ENCODE assay signal across 12 mouse cellular contexts in the genomic region with DNA sequence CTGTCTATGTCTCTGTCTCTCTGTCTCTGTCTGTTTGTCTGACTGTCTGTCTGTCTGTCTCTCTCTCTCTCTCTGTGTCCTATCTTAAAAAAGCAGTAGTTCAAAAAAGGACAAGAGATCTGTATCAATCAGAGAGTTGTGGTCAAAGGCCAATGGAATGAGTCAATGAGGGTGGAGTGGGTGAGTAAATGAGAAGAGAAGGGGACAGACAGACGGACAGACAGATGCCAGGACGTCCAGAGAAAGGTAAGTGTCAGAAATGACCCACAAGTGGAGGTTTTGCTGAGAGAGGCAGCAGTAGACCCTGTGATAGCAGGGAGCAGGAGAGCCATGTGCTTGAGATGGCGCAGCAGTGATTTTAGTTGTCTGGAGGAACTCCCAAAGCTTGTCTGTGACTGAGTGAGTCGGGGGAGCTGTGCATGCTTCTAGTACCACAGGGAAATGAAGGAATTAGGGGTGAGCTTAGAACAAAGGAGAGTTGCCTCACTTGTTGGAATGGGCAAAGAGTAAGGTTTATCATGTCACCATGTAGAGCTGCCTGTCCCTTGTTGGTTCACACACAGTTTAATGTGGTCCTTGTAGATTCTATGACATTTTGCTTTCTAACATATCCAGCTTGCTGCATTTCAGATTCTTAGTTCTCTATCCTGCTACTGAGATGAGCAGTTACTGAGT. TPM values are rescaled to one million over a fixed set of nuclear protein-coding genes. Genes with fewer than 3 reads are reported as not detected.
DNase-seq lines count a peak whose midpoint lies in the region; ATAC-seq and TF ChIP-seq lines count a peak whose summit lies in the region.
"Had no signal": no experiment of that assay in that cellular context is flagged by ENCODE, and none has a peak within 500 bp of the region (broad histone marks: within the 10 kb centered on the region; RNA-seq: fewer than 3 reads in every experiment).

No protein-coding gene starts in this region.

- no peaks in the 10 kb centered on the region for H3K9me3 ChIP-seq in heart, embryonic 11.5 days (replicated peaks; ENCODE audit: control insufficient read depth, low read length)
- H3K9me3 ChIP-seq in lung, embryonic 15.5 days = no peaks in the 10 kb centered on the region
- H3K9me3 ChIP-seq in neural tube, embryonic 15.5 days (replicated peaks) = no peaks in the 10 kb centered on the region
- H3K9me3 ChIP-seq: forebrain, embryonic 15.5 days had no signal

- peak overlapping the region; percentile 4; the same call in 1 of the 2 replicates for H3K27ac ChIP-seq in heart, adult 2 months
- H3K27ac ChIP-seq in heart, embryonic 11.5 days (ENCODE audit: low read depth, low read length) = no peak overlapping the region
- H3K27ac ChIP-seq in lung, embryonic 15.5 days = peak overlapping the region; percentile 11; the same call in 1 of the 2 replicates
- H3K27ac ChIP-seq in macrophage = peak overlapping the region; percentile 80
- no peak overlapping the region for H3K27ac ChIP-seq in neural tube, embryonic 15.5 days (replicated peaks)
- H3K27ac ChIP-seq: forebrain, embryonic 15.5 days; hindbrain, embryonic 14.5 days had no signal

- H3K9ac ChIP-seq in heart, adult 2 months (ENCODE audit: low read depth, low read length) = no peak overlapping the region
- no peak overlapping the region for H3K9ac ChIP-seq in heart, embryonic 11.5 days (ENCODE audit: low read depth, low read length)
- no peak overlapping the region for H3K9ac ChIP-seq in lung, embryonic 15.5 days
- H3K9ac ChIP-seq in neural tube, embryonic 15.5 days (replicated peaks) = no peak overlapping the region
- H3K9ac ChIP-seq: forebrain, embryonic 15.5 days; hindbrain, embryonic 14.5 days had no signal

- peaks cover 14% of the 10 kb centered on the region for H3K36me3 ChIP-seq in heart, adult 2 months (ENCODE audit: control insufficient read depth, insufficient read depth, low read length)
- H3K36me3 ChIP-seq in heart, embryonic 11.5 days (ENCODE audit: control insufficient read depth, insufficient read depth, low read length) = no peaks in the 10 kb centered on the region
- H3K36me3 ChIP-seq in lung, embryonic 15.5 days = no peaks in the 10 kb centered on the region
- no peaks in the 10 kb centered on the region for H3K36me3 ChIP-seq in macrophage (ENCODE audit: inconsistent target)
- H3K36me3 ChIP-seq in neural tube, embryonic 15.5 days = no peaks in the 10 kb centered on the region
- H3K36me3 ChIP-seq: forebrain, embryonic 15.5 days had no signal

- DNase-seq in heart, adult 2 months = no peak
- DNase-seq in lung, postnatal 4 days = no peak
- DNase-seq in Muller cell, postnatal 12 days (ENCODE audit: inconsistent ontology term) = peak; percentile 76
- no peak for DNase-seq in urinary bladder, postnatal 36 days (ENCODE audit: low spot score in 2 of 2)
- DNase-seq: kidney, postnatal 10 days had no signal

- WGBS in heart, adult 2 months = 45% methylated on average over 4 of the region's 4 CpGs
- 53% methylated on average over 4 of the region's 4 CpGs for WGBS in heart, embryonic 11.5 days (ENCODE audit: insufficient replicate concordance)
- 60% methylated on average over 4 of the region's 4 CpGs for WGBS in lung, embryonic 15.5 days
- WGBS in macrophage (ENCODE audit: missing documents) = 75% methylated on average over 4 of the region's 4 CpGs
- WGBS in neural tube, embryonic 15.5 days = 78% methylated on average over 4 of the region's 4 CpGs

- TF ChIP-seq EP300 in heart, adult 2 months (IDR thresholded peaks at IDR 0.05; ENCODE audit: insufficient read depth, low read depth, low read length) = no peak

- intact Hi-C loops in heart, adult 2 months (cut with DNase I) = no loop called here

- no peak overlapping the region for H3K4me3 ChIP-seq in heart, adult 2 months
- H3K4me3 ChIP-seq in heart, embryonic 11.5 days (ENCODE audit: low read depth, low read length) = no peak overlapping the region
- no peak overlapping the region for H3K4me3 ChIP-seq in lung, embryonic 15.5 days
- no peak overlapping the region for H3K4me3 ChIP-seq in macrophage (ENCODE audit: inconsistent target)
- no peak overlapping the region for H3K4me3 ChIP-seq in neural tube, embryonic 15.5 days (replicated peaks)
- H3K4me3 ChIP-seq: forebrain, embryonic 15.5 days had no signal

- peaks cover 17% of the 10 kb centered on the region for H3K4me1 ChIP-seq in heart, adult 2 months (ENCODE audit: control insufficient read depth, insufficient read depth, low read length)
- H3K4me1 ChIP-seq in heart, embryonic 11.5 days (ENCODE audit: control insufficient read depth, insufficient read depth, low read length) = peaks cover 22% of the 10 kb centered on the region
- H3K4me1 ChIP-seq in lung, embryonic 15.5 days = peaks cover 32% of the 10 kb centered on the region
- peaks cover 17% of the 10 kb centered on the region; the same call in 1 of the 2 replicates for H3K4me1 ChIP-seq in neural tube, embryonic 15.5 days

- no peak overlapping the region for H3K4me2 ChIP-seq in heart, embryonic 11.5 days
- no peak overlapping the region for H3K4me2 ChIP-seq in lung, embryonic 15.5 days
- H3K4me2 ChIP-seq in neural tube, embryonic 15.5 days = no peak overlapping the region
- H3K4me2 ChIP-seq: forebrain, embryonic 15.5 days; hindbrain, embryonic 14.5 days had no signal

- ATAC-seq in heart, embryonic 11.5 days (replicated peaks; ENCODE audit: insufficient number of reproducible peaks, low FRiP score, low TSS enrichment) = no peak
- no peak for ATAC-seq in lung, embryonic 15.5 days (ENCODE audit: borderline replicate concordance, extremely low read depth, low FRiP score, low TSS enrichment)
- no peak for ATAC-seq in neural tube, embryonic 15.5 days (ENCODE audit: low FRiP score)
- ATAC-seq: forebrain, embryonic 15.5 days; midbrain, embryonic 16.5 days had no signal

- peaks cover 10% of the 10 kb centered on the region for H3K79me2 ChIP-seq in heart, adult 2 months (replicated peaks; ENCODE audit: control insufficient read depth, insufficient read depth, low read length)
- peaks cover 81% of the 10 kb centered on the region for H3K79me2 ChIP-seq in macrophage (ENCODE audit: inconsistent target)

- no peak for TF ChIP-seq POLR2A in heart, adult 2 months (IDR thresholded peaks at IDR 0.05; ENCODE audit: insufficient read depth, low read depth, low read length)

- TF ChIP-seq CTCF in heart, adult 2 months (IDR thresholded peaks at IDR 0.05) = no peak

- no peaks in the 10 kb centered on the region for H3K27me3 ChIP-seq in heart, adult 2 months (ENCODE audit: control insufficient read depth, insufficient read depth, low read length)
- no peaks in the 10 kb centered on the region for H3K27me3 ChIP-seq in heart, embryonic 11.5 days (ENCODE audit: control insufficient read depth, insufficient read depth, low read length)
- H3K27me3 ChIP-seq in lung, embryonic 15.5 days = no peaks in the 10 kb centered on the region
- H3K27me3 ChIP-seq in neural tube, embryonic 15.5 days (replicated peaks) = no peaks in the 10 kb centered on the region
- H3K27me3 ChIP-seq: forebrain, embryonic 15.5 days had no signal

RNA-seq across cellular contexts. Expression of gene Specc1l, which starts 10.2 kb away (rescaled TPM):
- 10 to 100 TPM; 37.9 to 39.6 TPM for total RNA-seq in heart, adult 2 months (2021)
- 17.4 and 17.9 TPM in 2 replicates for polyA plus RNA-seq in heart, adult 2 months (2012; rRNA removed)
- 15.7 and 16.6 TPM in 2 replicates for polyA plus RNA-seq in heart, embryonic 11.5 days (2014; fragmentation: Nextera tagmentation; extraction: Ambion mirVana)
- polyA plus RNA-seq in lung, embryonic 15.5 days (2015; fragmentation: Nextera tagmentation; extraction: Ambion mirVana) = 45.2 and 47.3 TPM in 2 replicates
- 100 to 1,000 TPM in 25 of 26 experiments, 10 to 100 TPM in 1; 86.9 to 220 (median 159) TPM for total RNA-seq in macrophage (2018; cell fraction: chromatin; rRNA removed)
- total RNA-seq in macrophage (2018; cell fraction: cytosol; rRNA removed) = 10 to 100 TPM; 26.7 to 47.5 (median 38.4) TPM
- total RNA-seq in macrophage (2018; cell fraction: nucleus; rRNA removed) = 100 to 1,000 TPM in 12 of 26 experiments, 10 to 100 TPM in 14; 72.9 to 137 (median 97.8) TPM
- 26.2 to 38.4 TPM (median 38.1 TPM) in 3 replicates for polyA plus RNA-seq in macrophage (2018)
- 25.1 and 25.2 TPM in 2 replicates for polyA plus RNA-seq in neural tube, embryonic 15.5 days (2015; fragmentation: Nextera tagmentation; extraction: Ambion mirVana)

Comparison
In these comparisons a context has a peak if more than half of its experiments do, and no peak if none do; other contexts are left out.
1. H3K27ac ChIP-seq: peak in heart, adult 2 months (single experiment), lung, embryonic 15.5 days (single experiment) and macrophage (single experiment); none in heart, embryonic 11.5 days (single experiment) and neural tube, embryonic 15.5 days (single experiment).